Mouse (Mus musculus): ENCODE measurements around the gene Npcd.

DNA sequence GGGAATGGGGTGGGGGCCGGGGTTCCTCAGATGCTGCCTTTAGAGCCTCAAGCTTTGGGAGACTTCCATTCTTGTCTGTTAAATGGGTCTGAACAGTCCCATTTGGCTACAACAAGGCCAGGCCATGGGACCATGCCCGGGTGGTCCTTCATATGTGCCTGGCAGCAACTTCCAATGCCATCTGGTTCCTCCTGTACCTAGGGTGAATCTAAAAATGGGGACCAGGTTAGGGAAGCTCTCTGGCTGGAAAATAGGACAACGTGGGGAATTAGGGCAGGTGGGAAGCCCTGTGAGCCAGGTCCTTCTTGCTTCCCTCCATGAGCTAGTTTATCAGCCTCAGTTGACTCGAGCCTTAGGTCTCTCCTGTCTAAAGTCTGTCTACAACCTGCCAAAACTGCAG, 23.0 kb downstream of the Npcd start:
- TF ChIP-seq CTCF (IDR thresholded peaks at IDR 0.05; ENCODE audit: extremely low read depth, insufficient read depth, insufficient read length, insufficient replicate concordance) (no peak), POLR2A (IDR thresholded peaks at IDR 0.05; ENCODE audit: low read depth, low read length) (no peak)

Data from spleen, adult 2 months (tissue).